Mouse (Mus musculus) left cerebral cortex, postnatal 10 days (tissue): ENCODE measurements around the gene Ttk. TPM values are rescaled to one million over a fixed set of nuclear protein-coding genes. Genes with fewer than 3 reads are reported as not detected.
A peak's percentile ranks its signal among the peaks of the same experiment; 100 is the strongest.

Experiments
- DNase-seq, 2 experiments: peaks; one replicate each; pipeline ENCODE4 v3.0.0; 2021 to 2022; ENCODE audit warnings: low spot score in 2 of 2, mixed read lengths in 1 of 2; ENCODE audit errors: extremely low spot score in 1 of 2
- intact Hi-C: fragments of 180-260 bp; cut with DNase I; formaldehyde crosslinking; loops from one replicate; pipeline ENCODE4 v1.15.1; 2025
- total RNA-seq, 2 experiments: library from RNA; stranded (reverse); gene quantifications; 2 replicates each; pipeline ENCODE4 v1.2.3; 2021

Gene Ttk
- total RNA-seq: 1 to 10 TPM; 1.2 to 1.6 TPM

DNA sequence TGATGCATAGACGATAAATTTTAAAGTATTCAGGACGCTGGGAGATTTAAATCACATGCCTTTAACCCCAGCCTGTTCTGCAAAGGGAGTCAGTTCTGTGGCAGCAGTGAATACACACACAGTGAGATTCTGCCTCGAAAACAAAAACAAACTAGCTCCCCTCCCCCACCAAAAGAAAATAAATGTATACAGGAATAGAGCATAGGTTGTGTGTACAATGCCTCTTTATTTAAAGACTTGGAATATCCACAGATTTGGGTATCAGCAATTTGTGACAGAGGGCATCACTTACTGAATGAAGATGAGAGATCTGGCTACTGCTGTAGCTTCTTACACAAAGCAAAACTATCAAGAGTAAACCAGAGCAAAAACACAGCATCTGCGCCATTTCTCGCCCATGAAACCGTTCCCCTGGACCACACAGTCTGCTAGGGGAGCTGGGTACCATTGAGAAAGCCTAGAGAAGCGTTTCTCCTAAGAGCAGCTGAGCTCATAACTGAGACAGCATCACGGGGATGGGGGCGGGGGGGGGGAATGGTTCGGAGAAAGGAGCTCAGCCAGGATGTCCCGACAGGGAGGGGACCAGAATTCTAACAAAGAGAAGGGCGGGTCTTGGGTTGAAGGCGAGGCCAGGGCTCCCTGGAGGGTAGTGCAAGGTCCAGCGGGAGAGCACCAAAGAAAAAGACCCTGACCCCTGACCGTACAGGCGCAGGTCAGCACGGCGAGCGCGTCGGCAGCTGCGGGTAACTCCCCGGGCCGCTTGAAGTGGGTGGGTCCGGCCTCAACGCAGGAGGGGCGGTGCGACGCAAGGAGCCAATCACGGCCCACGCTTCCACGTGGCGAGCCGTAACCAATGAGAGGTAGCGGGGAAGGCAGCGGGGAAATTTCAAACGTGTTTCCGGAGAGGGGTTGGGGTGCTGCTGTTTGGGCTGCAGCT is at the start of gene Ttk:
Gene Ttk, plus strand, starts transcription at position 879 of the 937 bp plus-strand sequence.
- intact Hi-C loops: no loop called here
- DNase-seq: peak; percentile 90 to 94

DNA sequence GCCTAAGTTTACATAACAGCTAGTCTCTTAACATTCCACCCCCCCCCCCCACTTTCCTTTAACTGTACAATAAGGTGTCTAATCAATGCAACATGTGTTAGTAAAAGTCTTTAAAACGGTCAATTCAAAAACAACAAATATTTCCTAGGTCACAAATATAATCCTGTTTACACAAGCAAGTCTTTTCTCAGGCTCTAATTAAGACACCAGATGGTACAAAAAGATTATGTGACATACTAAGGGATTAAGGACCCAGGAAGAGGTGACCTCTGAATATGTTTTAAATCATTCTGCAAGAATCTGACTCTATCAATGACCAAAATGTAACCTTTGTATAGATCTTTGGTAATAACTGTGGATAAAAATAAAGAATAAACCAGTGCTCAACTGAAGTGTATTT is 49.0 kb upstream of the Ttk start:
- intact Hi-C loops: no loop called here
- DNase-seq: no peak

- DNase-seq: no peak
- intact Hi-C loops: no loop called here
Observed at GRCm38 (mm10) chr9:83789326-83789725, 45.2 kb upstream of the Ttk start.

DNA sequence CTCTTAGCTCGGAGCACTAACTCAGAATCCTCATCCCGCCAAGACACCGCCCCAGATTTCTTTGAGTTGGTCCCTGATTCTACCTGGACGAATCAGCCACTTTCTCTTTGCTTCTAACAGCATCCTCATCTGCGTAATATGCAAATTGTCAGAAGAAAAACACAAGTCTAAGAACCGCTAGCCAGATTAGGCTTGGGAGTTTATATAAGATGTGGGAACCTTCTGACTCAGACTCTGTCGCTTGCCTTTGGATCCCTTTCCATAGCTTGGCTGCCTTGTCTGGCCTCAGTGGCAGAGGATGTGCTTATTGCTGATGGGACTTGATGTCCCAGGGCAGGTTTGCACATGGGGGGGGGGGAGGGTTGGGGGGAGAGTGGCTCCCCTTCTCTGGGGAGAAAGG is 37.6 kb upstream of the Ttk start:
- intact Hi-C loops: no loop called here
- no peak for DNase-seq

DNA sequence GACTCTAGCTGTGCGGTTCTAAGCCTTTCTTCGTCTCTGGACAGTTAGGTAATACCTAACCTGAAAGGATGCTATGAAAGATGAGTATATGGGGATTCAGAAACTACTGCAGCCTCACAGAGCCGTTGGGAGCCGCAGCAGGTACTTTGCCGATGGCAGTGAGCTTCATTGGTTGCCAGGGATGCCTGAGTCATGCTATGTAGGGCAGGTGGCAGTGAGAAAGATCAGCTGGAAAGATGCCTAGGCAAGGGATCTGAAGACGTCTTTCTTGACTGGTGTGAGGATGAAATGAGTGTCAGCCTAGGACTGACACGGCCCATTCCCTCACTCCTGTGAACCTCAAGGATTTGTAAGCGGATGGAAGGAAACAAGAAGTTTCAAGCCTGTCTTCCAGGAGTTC is 36.6 kb upstream of the Ttk start:
- no peak for DNase-seq
- intact Hi-C loops: no loop called here

DNA sequence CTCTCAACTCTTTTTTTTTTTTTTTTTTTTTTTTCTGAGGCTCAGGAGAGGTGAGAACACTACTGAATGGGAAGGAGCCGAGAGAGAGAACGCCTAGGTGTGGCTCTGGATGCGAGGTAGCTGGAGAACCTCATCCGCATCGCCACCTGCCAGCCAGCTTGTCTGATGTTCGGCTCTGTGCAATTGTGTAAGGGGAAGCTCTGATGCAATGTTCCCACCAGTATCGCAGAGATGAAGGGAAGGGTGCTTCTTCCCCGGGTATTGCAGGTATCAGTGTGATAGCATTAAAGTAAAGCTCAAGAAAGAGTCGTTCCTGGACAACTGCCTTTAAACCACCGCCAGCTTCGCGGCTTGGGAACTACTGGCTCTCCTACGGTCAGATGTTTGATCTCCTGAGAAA is 30.1 kb upstream of the Ttk start:
- intact Hi-C loops: no loop called here

GRCm38 (mm10) chr9:83805164-83805976 is 29.1 kb upstream of the Ttk start:
- DNase-seq: peak; percentile 31 to 62
- intact Hi-C loops: loop anchor here (5.0 kb wide), 1 partner anchor 102 kb away; no protein-coding TSS in a partner anchor

More for the DNA sequence above, 30.1 kb upstream of the Ttk start:
- DNase-seq: no peak

DNA sequence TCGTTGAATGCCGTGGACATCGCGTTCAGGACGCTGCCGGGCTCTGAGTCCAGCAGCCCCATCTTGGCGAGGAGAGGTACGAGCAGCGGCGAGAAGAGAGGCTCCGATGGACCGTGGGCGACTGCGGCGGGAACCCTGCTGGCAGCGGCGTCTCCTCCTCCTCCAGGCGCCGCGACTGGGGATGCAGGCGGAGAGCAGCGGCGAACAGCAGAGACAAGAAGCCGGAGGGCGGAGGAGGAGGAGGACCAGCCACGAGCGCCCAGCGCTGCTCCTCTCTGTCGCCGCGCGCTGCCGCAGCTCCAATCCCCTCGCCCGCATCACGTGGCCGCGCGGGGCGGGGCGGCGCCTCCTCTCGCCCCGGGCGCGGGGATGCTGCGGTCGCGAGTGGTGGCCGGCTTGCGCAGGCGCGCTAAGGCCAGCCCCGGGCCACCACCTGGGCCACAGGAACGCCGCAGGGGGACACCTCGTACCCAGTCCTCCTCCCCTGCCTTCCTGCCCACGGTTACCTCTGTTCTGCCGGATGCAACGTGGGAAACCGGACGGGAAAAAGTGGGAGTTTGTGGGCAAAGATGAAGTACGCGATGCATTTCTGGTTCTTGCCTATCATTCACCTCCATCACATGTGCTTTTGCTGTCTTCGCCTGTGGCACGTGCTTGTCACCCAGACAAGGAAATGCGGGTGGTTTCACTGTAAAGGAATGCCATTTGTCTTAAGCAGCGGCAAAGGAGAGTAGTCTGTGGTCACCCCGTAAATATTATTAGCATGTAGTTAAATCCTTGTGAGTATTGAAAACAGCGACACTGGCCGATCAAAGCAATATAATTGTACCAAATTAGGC is 28.3 kb upstream of the Ttk start, which contains the start of gene Elovl4:
Gene Elovl4, minus strand, starts transcription at position 301 of the 839 bp plus-strand sequence.
- intact Hi-C loops: loop anchor here (5.0 kb wide), 1 partner anchor 101 kb away; no protein-coding TSS in a partner anchor
- DNase-seq: peak; percentile 86 to 89

GRCm38 (mm10) chr9:83807562-83807961 is 26.9 kb upstream of the Ttk start:
- intact Hi-C loops: loop anchor here (5.0 kb wide), 1 partner anchor 100 kb away; no protein-coding TSS in a partner anchor
- peak; percentile 43 to 52 for DNase-seq

DNA sequence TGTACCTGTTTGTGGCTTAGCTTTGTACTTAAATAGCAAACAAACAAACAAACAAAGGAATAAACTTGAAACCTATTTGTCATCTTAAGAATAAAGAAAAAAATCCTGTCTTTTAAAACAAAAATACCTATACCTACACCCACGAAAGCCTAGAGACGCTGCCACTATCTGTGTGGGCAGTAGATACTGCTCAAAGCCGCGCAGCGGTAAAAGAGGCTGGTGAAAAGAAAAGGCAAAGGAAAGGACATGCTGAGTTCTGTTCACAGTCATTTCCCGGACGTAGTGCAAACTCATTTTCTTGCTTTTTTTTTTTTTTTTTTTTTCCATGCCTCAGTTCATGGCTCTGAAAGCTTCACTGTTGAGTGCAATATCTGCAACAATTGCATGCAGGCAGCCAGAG is 15.3 kb upstream of the Ttk start:
- no peak for DNase-seq
- intact Hi-C loops: no loop called here

- no peak for DNase-seq
- intact Hi-C loops: no loop called here
Observed at GRCm38 (mm10) chr9:83820976-83821375, 13.5 kb upstream of the Ttk start.

DNA sequence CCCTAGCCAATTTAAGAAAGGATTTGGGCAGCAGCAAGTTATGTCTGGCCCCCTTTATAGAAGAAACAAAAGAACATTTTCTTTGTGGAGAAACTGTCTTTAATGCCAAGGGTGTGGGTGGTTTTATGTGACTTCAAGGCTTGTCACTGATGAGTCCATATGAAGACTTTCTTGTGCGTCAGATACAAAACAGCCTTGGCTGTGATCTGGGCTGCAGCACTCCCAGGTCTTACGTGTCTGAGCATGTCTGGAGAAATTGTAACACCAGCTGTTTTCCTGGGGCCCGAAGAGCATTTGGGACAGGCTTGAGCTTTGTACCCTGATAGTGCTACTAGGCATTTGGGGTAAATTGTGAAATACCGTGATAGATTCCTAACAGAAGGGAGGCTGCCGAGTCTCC is 11.6 kb upstream of the Ttk start:
- DNase-seq: no peak
- intact Hi-C loops: no loop called here

DNA sequence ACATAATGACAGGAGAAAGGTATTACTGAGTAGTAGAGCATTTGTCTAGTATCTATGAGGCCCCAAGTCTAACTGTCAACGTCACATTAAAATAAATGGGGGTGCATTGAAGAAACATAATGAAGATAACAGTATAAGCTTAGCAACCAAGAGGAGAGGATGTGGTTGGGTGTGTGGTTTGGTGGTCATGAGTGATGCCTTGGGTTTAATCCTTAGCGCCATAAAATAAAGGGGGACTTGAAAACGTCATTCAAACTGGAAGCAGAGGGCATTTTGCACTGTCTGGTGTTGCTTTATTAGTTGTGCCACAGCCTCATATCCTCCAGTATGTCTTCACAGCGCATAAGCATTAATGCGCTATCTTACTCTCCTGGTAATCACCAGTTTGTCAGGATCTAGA is 4.6 kb upstream of the Ttk start:
- intact Hi-C loops: no loop called here
- DNase-seq: no peak

DNA sequence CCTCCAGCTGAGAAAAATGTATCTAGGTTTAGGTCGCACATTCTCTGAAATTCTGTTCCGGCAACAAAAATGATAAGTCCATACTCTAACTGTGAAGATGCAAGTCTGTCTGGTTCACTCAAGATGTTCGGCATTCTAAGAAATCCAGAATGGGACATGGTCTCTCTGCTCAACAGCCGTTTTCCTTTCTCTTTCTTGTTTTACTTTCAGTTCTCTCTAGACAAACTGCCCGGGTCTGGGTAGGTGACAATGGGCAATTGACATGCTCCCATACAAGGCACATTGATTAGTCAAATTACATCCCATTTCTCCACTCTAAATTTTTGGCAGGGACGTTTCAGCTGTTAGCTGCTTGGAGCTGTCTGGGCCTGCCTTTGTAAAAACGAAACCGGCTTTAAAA is 3.3 kb upstream of the Ttk start:
- intact Hi-C loops: no loop called here
- DNase-seq: no peak

DNA sequence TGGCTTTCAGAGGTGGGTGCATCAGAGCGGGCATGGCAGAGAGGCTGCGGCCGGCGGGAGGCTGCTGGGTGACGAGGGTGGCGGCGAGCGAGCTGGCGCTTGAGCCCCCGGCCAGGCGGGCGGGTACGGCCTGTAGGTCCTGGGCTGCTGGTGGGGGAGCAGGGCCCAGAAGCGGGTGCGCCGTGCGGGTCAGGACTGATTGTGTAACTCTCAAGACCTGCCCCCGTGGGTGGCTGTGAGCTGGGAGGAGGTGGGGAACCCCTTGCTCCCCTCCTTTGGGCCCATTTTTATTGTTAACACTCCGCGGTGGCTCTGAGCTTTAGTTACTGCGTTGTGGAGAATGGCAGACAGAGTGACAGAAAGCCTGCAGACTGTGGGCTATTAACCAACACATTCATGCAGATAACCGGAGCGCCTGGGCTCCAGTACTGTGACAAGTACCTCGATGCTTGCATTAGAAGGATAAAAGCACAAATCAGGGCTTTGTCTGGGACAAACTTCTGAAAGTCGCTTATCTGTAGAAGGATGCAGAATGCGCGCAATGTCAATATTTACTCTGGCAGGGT is 342 bp downstream of the Ttk start:
- intact Hi-C loops: no loop called here
- DNase-seq: no peak

GRCm38 (mm10) chr9:83852464-83852863 is 18.0 kb downstream of the Ttk start:
- no peak for DNase-seq
- intact Hi-C loops: no loop called here

- intact Hi-C loops: no loop called here
- no peak for DNase-seq
Observed at GRCm38 (mm10) chr9:83865165-83865564, 30.7 kb downstream of the Ttk start.

- DNase-seq: no peak
- intact Hi-C loops: no loop called here
Observed at GRCm38 (mm10) chr9:83882191-83882590, 47.7 kb downstream of the Ttk start.
